Mouse (Mus musculus) neutrophil, adult 5-6 weeks (primary cell): Measurements from ENCODE around the gene Mul1. TPM values are rescaled to one million over a fixed set of nuclear protein-coding genes. Genes with fewer than 3 reads are reported as not detected.
"Not testable (repeated sequence)": the region's sequence is repeated elsewhere in the genome, so short reads cannot be mapped to it uniquely, and the experiment has no call there.

Source experiments
- ATAC-seq: fragments of 151-379, 151-347 bp; 2 replicates; pipeline ENCODE4 v1.8.0; 2017; ENCODE audit warnings: mild to moderate bottlenecking, moderate TSS enrichment; ENCODE audit not compliant: insufficient number of reproducible peaks, poor library complexity, low FRiP score, severe bottlenecking; ENCODE audit errors: extremely low read depth
- total RNA-seq: library from RNA; stranded (forward); fragments of 200-1000 nt; gene quantifications from 2 replicates; pipeline ENCODE4 v1.2.3, GENCODE M21; 2017

Gene Mul1
- 7.2 and 10.4 TPM in 2 replicates for total RNA-seq

- ATAC-seq = peak; percentile 90
Measured at GRCm38 (mm10) chr4:138434347-138435316, at the start of gene Mul1. Mul1 (plus strand) TSS chr4:138434671.

GRCm38 (mm10) chr4:138393703-138394102, 40.8 kb upstream of the Mul1 start:
- ATAC-seq = no peak

- ATAC-seq = no peak
Measured at GRCm38 (mm10) chr4:138395087-138395970, 39.1 kb upstream of the Mul1 start.

- no peak for ATAC-seq
Measured at GRCm38 (mm10) chr4:138395971-138396645, 38.4 kb upstream of the Mul1 start, which contains the start of gene Fam43b. Fam43b (minus strand) TSS chr4:138396528.

GRCm38 (mm10) chr4:138396711-138397110, 37.8 kb upstream of the Mul1 start:
- no peak for ATAC-seq

GRCm38 (mm10) chr4:138404806-138405205, 29.7 kb upstream of the Mul1 start:
- no peak for ATAC-seq

GRCm38 (mm10) chr4:138407479-138408194, 26.8 kb upstream of the Mul1 start:
- ATAC-seq = no peak

GRCm38 (mm10) chr4:138411011-138411410, 23.5 kb upstream of the Mul1 start:
- ATAC-seq = no peak

GRCm38 (mm10) chr4:138411504-138412121, 22.9 kb upstream of the Mul1 start:
- ATAC-seq = no peak

GRCm38 (mm10) chr4:138414725-138415124, 19.7 kb upstream of the Mul1 start:
- no peak for ATAC-seq

- no peak for ATAC-seq
Measured at GRCm38 (mm10) chr4:138415991-138416390, 18.5 kb upstream of the Mul1 start.

GRCm38 (mm10) chr4:138416414-138416813, 18.1 kb upstream of the Mul1 start:
- ATAC-seq = no peak

- no peak for ATAC-seq
Measured at GRCm38 (mm10) chr4:138417882-138418281, 16.6 kb upstream of the Mul1 start.

GRCm38 (mm10) chr4:138418340-138418957, 16.0 kb upstream of the Mul1 start:
- no peak for ATAC-seq

GRCm38 (mm10) chr4:138425028-138425427, 9.4 kb upstream of the Mul1 start:
- ATAC-seq = no peak

- ATAC-seq = not testable (repeated sequence)
Measured at GRCm38 (mm10) chr4:138425604-138426003, 8.9 kb upstream of the Mul1 start.
